Mouse (Mus musculus): ENCODE data around the gene Ksr2.

Ksr2 gene

GRCm38 (mm10) chr5:117704371-117704770 is 290.6 kb downstream of the Ksr2 start:
- DNase-seq, result no peak

GRCm38 (mm10) chr5:117706633-117707032 is 292.8 kb downstream of the Ksr2 start:
- no peak for DNase-seq

- no peak for DNase-seq
Observed at GRCm38 (mm10) chr5:117709306-117709705, 295.5 kb downstream of the Ksr2 start.

GRCm38 (mm10) chr5:117711636-117712035 is 297.8 kb downstream of the Ksr2 start:
- no peak for DNase-seq

GRCm38 (mm10) chr5:117712207-117712606 is 298.4 kb downstream of the Ksr2 start:
- DNase-seq, result peak; percentile 48

GRCm38 (mm10) chr5:117717120-117717519 is 303.3 kb downstream of the Ksr2 start:
- DNase-seq, result no peak

GRCm38 (mm10) chr5:117723316-117723715 is 309.5 kb downstream of the Ksr2 start:
- DNase-seq, result peak; percentile 7

GRCm38 (mm10) chr5:117726548-117726947 is 312.7 kb downstream of the Ksr2 start:
- DNase-seq, result no peak

GRCm38 (mm10) chr5:117727138-117727537 is 313.3 kb downstream of the Ksr2 start:
- DNase-seq, result no peak

- no peak for DNase-seq
Observed at GRCm38 (mm10) chr5:117731311-117731710, 317.5 kb downstream of the Ksr2 start.

- no peak for DNase-seq
Observed at GRCm38 (mm10) chr5:117744654-117745178, 330.9 kb downstream of the Ksr2 start.

GRCm38 (mm10) chr5:117749353-117749752 is 335.6 kb downstream of the Ksr2 start:
- no peak for DNase-seq

- DNase-seq, result no peak
Observed at GRCm38 (mm10) chr5:117757696-117758482, 344.1 kb downstream of the Ksr2 start.

- no peak for DNase-seq
Observed at GRCm38 (mm10) chr5:117761181-117761832, 347.5 kb downstream of the Ksr2 start.

- no peak for DNase-seq
Observed at GRCm38 (mm10) chr5:117764496-117764895, 350.7 kb downstream of the Ksr2 start.

GRCm38 (mm10) chr5:117779175-117779574 is 365.4 kb downstream of the Ksr2 start:
- DNase-seq, result no peak

GRCm38 (mm10) chr5:117780681-117781080 is 366.9 kb downstream of the Ksr2 start, which contains the start of gene Nos1:
Nos1 (plus strand) TSS chr5:117781032.
- no peak for DNase-seq

- no peak for DNase-seq
Observed at GRCm38 (mm10) chr5:117781178-117781577, 367.4 kb downstream of the Ksr2 start.

- no peak for DNase-seq
Observed at GRCm38 (mm10) chr5:117790071-117790470, 376.3 kb downstream of the Ksr2 start.

GRCm38 (mm10) chr5:117791875-117792274 is 378.1 kb downstream of the Ksr2 start:
- no peak for DNase-seq

GRCm38 (mm10) chr5:117800849-117801248 is 387.0 kb downstream of the Ksr2 start:
- no peak for DNase-seq

- DNase-seq, result no peak
Observed at GRCm38 (mm10) chr5:117802071-117802521, 388.3 kb downstream of the Ksr2 start.

- DNase-seq, result no peak
Observed at GRCm38 (mm10) chr5:117803551-117803950, 389.8 kb downstream of the Ksr2 start.

- no peak for DNase-seq
Observed at GRCm38 (mm10) chr5:117810930-117811329, 397.1 kb downstream of the Ksr2 start.

Data from lung, postnatal 14 days (tissue).